Mouse (Mus musculus) layer of hippocampus, adult 9-10 months (tissue): Measurements from ENCODE around the gene Xrcc2.

Source experiments
- DNase-seq: peaks from one replicate; pipeline ENCODE4 v3.0.0; 2022; ENCODE audit warnings: low spot score

Xrcc2 gene

GRCm38 (mm10) chr5:25668306-25668705 lies 37.3 kb downstream of the Xrcc2 start:
- DNase-seq, result no peak

- no peak for DNase-seq
Observed at GRCm38 (mm10) chr5:25666684-25667083, 38.9 kb downstream of the Xrcc2 start.

- DNase-seq, result no peak
Observed at GRCm38 (mm10) chr5:25666108-25666507, 39.5 kb downstream of the Xrcc2 start.

DNA sequence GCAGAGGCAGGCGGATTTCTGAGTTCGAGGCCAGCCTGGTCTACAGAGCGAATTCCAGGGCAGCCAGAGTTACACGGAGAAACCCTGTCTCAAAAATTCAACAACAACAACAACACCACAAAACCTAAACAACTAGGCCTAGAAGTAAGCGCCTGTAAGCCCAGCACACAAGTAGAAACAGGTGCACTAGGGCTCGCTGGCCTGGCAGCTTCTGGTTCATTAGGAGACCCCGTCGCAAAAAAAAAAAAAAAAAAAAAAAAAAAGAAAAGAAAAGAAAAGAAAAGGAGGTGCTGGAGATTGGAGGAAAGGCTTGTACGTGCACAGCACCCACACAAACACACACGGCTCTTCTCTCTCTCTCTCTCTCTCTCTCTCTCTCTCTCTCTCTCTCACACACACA lies 40.1 kb downstream of the Xrcc2 start:
- no peak for DNase-seq

DNA sequence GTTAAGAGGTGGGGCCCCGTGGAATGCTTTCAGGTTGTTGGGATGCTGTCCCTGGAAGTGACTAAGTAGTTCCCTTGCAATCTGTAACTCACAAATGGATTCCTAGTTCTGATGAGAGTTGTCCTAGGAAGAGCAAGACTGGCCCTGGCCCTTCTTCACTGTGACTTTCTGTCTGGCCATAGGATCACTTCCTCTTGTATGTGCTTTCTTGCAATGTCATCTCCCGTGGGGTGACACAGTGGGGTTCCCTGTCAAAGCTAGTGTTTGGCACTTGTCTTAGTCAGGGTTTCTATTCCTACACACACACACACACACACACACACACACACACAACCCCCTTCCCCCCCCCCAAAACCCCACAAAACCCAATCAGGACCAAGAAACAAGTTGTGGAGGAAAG lies 42.5 kb downstream of the Xrcc2 start:
- DNase-seq, result no peak

GRCm38 (mm10) chr5:25654578-25654987 lies 51.0 kb downstream of the Xrcc2 start:
- no peak for DNase-seq

- DNase-seq, result no peak
Observed at GRCm38 (mm10) chr5:25653377-25653776, 52.2 kb downstream of the Xrcc2 start.

DNA sequence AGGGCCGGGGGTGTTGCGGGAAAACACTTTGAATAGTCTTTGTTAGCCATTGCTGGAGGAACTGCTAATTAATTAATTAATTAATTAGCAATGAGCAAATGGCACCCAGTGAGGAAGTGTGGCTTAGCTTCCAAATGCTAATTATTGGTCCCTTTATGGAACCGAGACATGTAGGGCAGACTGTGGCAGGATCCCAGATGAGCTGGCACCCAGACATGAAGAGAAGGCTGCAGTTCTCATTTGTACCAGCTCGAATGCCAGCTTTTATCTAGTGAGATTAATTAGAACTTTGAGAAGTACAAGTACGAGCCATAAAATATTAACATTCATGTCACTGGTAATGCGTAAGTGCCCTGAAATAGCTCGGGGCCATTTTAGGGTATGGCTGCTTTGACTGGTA lies 53.2 kb downstream of the Xrcc2 start:
- peak; percentile 43 for DNase-seq

GRCm38 (mm10) chr5:25645661-25646364 lies 59.8 kb downstream of the Xrcc2 start:
- no peak for DNase-seq

DNA sequence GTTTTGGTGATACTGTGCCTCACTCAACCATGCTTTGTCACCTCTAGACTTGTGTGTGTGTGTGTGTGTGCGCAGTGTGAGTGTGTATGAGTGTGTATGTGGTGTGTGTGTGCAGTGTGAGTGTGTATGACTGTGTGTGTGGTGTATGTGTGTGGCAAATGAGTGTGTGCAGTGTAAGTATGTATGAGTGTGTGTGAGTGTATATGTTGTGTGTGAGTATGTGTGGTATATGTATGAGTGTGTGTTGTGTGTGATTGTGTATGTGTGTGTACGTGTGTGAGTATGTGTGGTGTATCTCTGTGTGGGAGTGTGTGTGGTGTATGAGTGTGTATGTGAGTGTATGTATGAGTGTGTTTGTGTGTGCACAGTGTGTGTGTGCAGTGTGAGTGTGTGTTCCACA lies 61.1 kb downstream of the Xrcc2 start:
- no peak for DNase-seq

GRCm38 (mm10) chr5:25642741-25643140 lies 62.9 kb downstream of the Xrcc2 start:
- no peak for DNase-seq
